8 mouse cellular contexts compared by ENCODE assay signal in genomic region chr1:134559976-134560375, GRCm38 (mm10). TPM values are rescaled to one million over a fixed set of nuclear protein-coding genes. Genes with fewer than 3 reads are reported as not detected.
DNase-seq lines count a peak whose midpoint lies in the region; ATAC-seq and TF ChIP-seq lines count a peak whose summit lies in the region.

Kdm5b (plus strand) TSS chr1:134560171.

- H3K4me3 ChIP-seq in E14TG2a.4 (replicated peaks; ENCODE audit: low read length), result peak within 1 kb of the TSS; percentile 99
- peak within 1 kb of the TSS; percentile 100 for H3K4me3 ChIP-seq in forebrain, embryonic 14.5 days (ENCODE audit: low read depth, low read length)
- peak within 1 kb of the TSS; percentile 97 for H3K4me3 ChIP-seq in liver, postnatal 0 days (ENCODE audit: low read depth, low read length)
- H3K4me3 ChIP-seq in neural tube, embryonic 14.5 days (ENCODE audit: low read depth, low read length), result peak within 1 kb of the TSS; percentile 100

- TF ChIP-seq EP300 in liver, postnatal 0 days (IDR thresholded peaks at IDR 0.05; ENCODE audit: low read depth), result no peak

- peak; percentile 22 for ATAC-seq in forebrain, embryonic 14.5 days
- peak; percentile 5; the same call in 1 of the 2 replicates for ATAC-seq in liver, postnatal 0 days
- ATAC-seq in neural tube, embryonic 14.5 days (ENCODE audit: low read depth), result peak; percentile 28

- under 1% methylated on average over 34 of the region's 34 CpGs for WGBS in forebrain, embryonic 14.5 days
- WGBS in liver, postnatal 0 days (ENCODE audit: insufficient replicate concordance), result 1% methylated on average over 34 of the region's 34 CpGs
- 0% methylated on average over 26 of the region's 34 CpGs for WGBS in neural tube, embryonic 14.5 days

- DNase-seq in cerebellum, adult 11 months, result peak; percentile 87
- DNase-seq in forebrain, embryonic 14.5 days (ENCODE audit: low spot score), result peak; percentile 92
- DNase-seq in heart, postnatal 10 days, result peak; percentile 90 to 91
- peak; percentile 93 to 96 for DNase-seq in kidney, postnatal 4 days
- peak; percentile 82 for DNase-seq in liver, postnatal 0 days
- peak; percentile 93 for DNase-seq in testis, postnatal 10 days (ENCODE audit: low spot score)

- intact Hi-C loops in heart, postnatal 10 days (cut with DNase I), result no loop called here

- peaks cover 4% of the 10 kb centered on the region; the same call in 1 of the 2 replicates for H3K36me3 ChIP-seq in E14TG2a.4 (ENCODE audit: insufficient read depth, low read length)
- no peaks in the 10 kb centered on the region for H3K36me3 ChIP-seq in forebrain, embryonic 14.5 days (ENCODE audit: control insufficient read depth, insufficient read depth, low read length)
- H3K36me3 ChIP-seq in liver, postnatal 0 days (replicated peaks; ENCODE audit: insufficient read depth, low read length), result no peaks in the 10 kb centered on the region
- no peaks in the 10 kb centered on the region for H3K36me3 ChIP-seq in neural tube, embryonic 14.5 days (ENCODE audit: control insufficient read depth, insufficient read depth, low read length)

- no peaks in the 10 kb centered on the region for H3K27me3 ChIP-seq in E14TG2a.4 (ENCODE audit: insufficient read depth, low read length)
- H3K27me3 ChIP-seq in forebrain, embryonic 14.5 days (replicated peaks; ENCODE audit: control insufficient read depth, insufficient read depth, low read length), result no peaks in the 10 kb centered on the region
- H3K27me3 ChIP-seq in liver, postnatal 0 days (ENCODE audit: insufficient read depth, low read length), result no peaks in the 10 kb centered on the region
- no peaks in the 10 kb centered on the region for H3K27me3 ChIP-seq in neural tube, embryonic 14.5 days (ENCODE audit: control insufficient read depth, insufficient read depth, low read length)

- no peak for TF ChIP-seq CTCF in E14TG2a.4 (conservative IDR thresholded peaks at IDR 0.05; ENCODE audit: low read length)
- TF ChIP-seq CTCF in liver, postnatal 0 days (IDR thresholded peaks at IDR 0.05; ENCODE audit: low read depth), result no peak

- H3K9me3 ChIP-seq in E14TG2a.4 (ENCODE audit: low read length), result no peaks in the 10 kb centered on the region
- H3K9me3 ChIP-seq in forebrain, embryonic 14.5 days (replicated peaks; ENCODE audit: control insufficient read depth, low read length), result no peaks in the 10 kb centered on the region
- H3K9me3 ChIP-seq in liver, postnatal 0 days (ENCODE audit: low read length), result no peaks in the 10 kb centered on the region
- no peaks in the 10 kb centered on the region for H3K9me3 ChIP-seq in neural tube, embryonic 14.5 days (ENCODE audit: control insufficient read depth, low read length)

- H3K9ac ChIP-seq in forebrain, embryonic 14.5 days (ENCODE audit: low read length), result peak within 1 kb of the TSS; percentile 99
- H3K9ac ChIP-seq in liver, postnatal 0 days (replicated peaks), result peak within 1 kb of the TSS; percentile 91
- peak within 1 kb of the TSS; percentile 100 for H3K9ac ChIP-seq in neural tube, embryonic 14.5 days (replicated peaks; ENCODE audit: low read depth, low read length)

- peaks cover 65% of the 10 kb centered on the region for H3K4me1 ChIP-seq in E14TG2a.4 (replicated peaks; ENCODE audit: low read depth, low read length)
- H3K4me1 ChIP-seq in forebrain, embryonic 14.5 days (ENCODE audit: control insufficient read depth, insufficient read depth, low read length), result peaks cover 15% of the 10 kb centered on the region
- H3K4me1 ChIP-seq in liver, postnatal 0 days (ENCODE audit: insufficient read depth), result peaks cover 32% of the 10 kb centered on the region
- peaks cover 19% of the 10 kb centered on the region for H3K4me1 ChIP-seq in neural tube, embryonic 14.5 days (ENCODE audit: control insufficient read depth, insufficient read depth, low read length)

- peak within 1 kb of the TSS; percentile 65 for H3K4me2 ChIP-seq in forebrain, embryonic 14.5 days (ENCODE audit: low read length)
- H3K4me2 ChIP-seq in liver, postnatal 0 days (ENCODE audit: low read depth, low read length), result peak within 1 kb of the TSS; percentile 99
- peak within 1 kb of the TSS; percentile 70 for H3K4me2 ChIP-seq in neural tube, embryonic 14.5 days (ENCODE audit: low read depth, low read length)

- peak within 1 kb of the TSS; percentile 94 for H3K27ac ChIP-seq in forebrain, embryonic 14.5 days (ENCODE audit: low read depth, low read length)
- H3K27ac ChIP-seq in liver, postnatal 0 days (ENCODE audit: low read depth), result peak within 1 kb of the TSS; percentile 81
- peak within 1 kb of the TSS; percentile 89 for H3K27ac ChIP-seq in neural tube, embryonic 14.5 days (ENCODE audit: low read depth, low read length)

RNA-seq across cellular contexts. Expression of gene Kdm5b, which starts in this region (rescaled TPM):
- 75.3 and 88.4 TPM in 2 replicates for polyA plus RNA-seq in forebrain, embryonic 14.5 days (2014; fragmentation: Nextera tagmentation; extraction: Ambion mirVana)
- 10 to 100 TPM; 27.6 to 34.5 TPM for total RNA-seq in heart, postnatal 10 days (2021)
- polyA plus RNA-seq in liver, postnatal 0 days (2015; fragmentation: Nextera tagmentation; extraction: Ambion mirVana), result 5.8 and 6.4 TPM in 2 replicates
- 89.9 and 106 TPM in 2 replicates for polyA plus RNA-seq in neural tube, embryonic 14.5 days (2014; fragmentation: Nextera tagmentation; extraction: Ambion mirVana)

Comparison
In these comparisons a context has a peak if more than half of its experiments do, and no peak if none do; other contexts are left out.
1. Peak in every context shown above with its lines: DNase-seq, ATAC-seq, H3K4me3 ChIP-seq and H3K27ac ChIP-seq.
2. RNA of gene Kdm5b (polyA plus RNA-seq): 89.9 to 106 TPM in neural tube, embryonic 14.5 days and 75.3 to 88.4 TPM in forebrain, embryonic 14.5 days; 5.8 to 6.4 TPM in liver, postnatal 0 days; every median in the first group is over 10 times any median in the second.